Mouse (Mus musculus): ENCODE measurements at regions not wholly inside any gene's neighbourhood (a gene's known extent, or its start where the extent isn't known, plus 50 kb on each side); places are given as distances from the start of the nearest gene placed in this dataset.

DNA sequence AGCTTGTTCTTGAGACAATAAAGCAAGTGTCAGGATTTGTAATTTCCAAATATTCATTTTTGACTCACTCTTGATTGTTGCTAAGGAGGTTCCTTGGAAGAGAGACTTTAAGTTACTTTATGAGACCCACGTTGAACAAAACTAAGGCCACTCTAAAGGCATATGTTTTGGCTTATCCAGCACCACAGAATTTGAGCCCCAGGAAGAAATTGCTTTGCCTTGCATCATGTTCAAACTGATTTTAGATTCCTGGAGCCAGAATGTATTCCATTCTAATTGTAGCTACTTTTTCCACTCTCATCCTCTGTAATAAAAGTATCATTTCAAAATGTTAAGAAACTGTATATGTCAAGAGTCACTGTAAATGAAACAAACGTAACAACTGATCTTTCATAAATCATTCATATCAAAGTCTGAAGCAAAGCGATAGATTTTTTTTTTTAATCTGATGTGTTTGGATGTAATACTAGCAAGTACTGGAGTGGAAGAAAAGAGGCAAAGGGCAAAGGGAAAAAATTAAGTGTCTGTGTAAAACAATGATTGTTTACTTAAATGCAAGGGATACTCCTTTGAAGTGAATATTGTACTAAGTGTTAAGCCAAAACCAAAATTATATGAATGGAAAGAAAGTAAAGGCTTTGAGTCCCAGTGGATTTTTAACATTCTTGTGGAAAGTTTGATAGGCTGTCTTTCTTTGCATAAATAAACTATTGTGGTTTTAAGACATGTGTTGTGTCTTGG is 301.7 kb upstream of the Mef2c start:
- Histone ChIP-seq H3K9me3 (ENCODE audit: control insufficient read depth, low read length) (no peaks in the 10 kb centered on the region), H3K36me3 (ENCODE audit: control insufficient read depth, insufficient read depth, low read length) (no peaks in the 10 kb centered on the region), H3K27ac (ENCODE audit: low read depth, low read length) (no peak overlapping the region), H3K4me3 (ENCODE audit: low read depth, low read length) (no peak overlapping the region), H3K4me1 (ENCODE audit: control insufficient read depth, insufficient read depth, low read length) (no peaks in the 10 kb centered on the region), H3K9ac (replicated peaks; ENCODE audit: low read depth, low read length) (no peak overlapping the region), H3K27me3 (ENCODE audit: control insufficient read depth, insufficient read depth, low read length) (no peaks in the 10 kb centered on the region), H3K4me2 (ENCODE audit: low read depth, low read length) (no peak overlapping the region)
- WGBS: 82% methylated on average over 3 of the region's 3 CpGs
- no peak for ATAC-seq (ENCODE audit: low read depth)

DNA sequence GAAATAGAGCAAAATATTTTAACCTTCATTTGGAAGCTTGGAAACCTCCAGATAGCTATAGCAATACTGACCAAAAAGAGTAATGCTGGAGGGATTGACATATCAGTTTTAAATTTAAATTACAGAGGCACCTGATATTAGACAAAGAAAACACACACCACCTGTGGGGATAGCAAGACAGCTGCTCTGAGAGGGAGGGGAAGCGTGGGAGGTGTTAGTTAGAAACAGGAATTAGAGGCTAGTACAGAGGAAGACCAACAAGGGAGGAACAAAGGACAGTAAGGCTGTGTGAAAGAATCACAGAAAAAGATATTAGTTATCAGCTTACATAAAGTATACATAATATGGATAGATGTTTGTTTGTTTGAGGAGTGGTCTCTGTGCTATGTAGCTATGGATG is 297.2 kb upstream of the Mef2c start:
- H3K4me1 ChIP-seq (ENCODE audit: control insufficient read depth, insufficient read depth, low read length): no peaks in the 10 kb centered on the region
- H3K27ac ChIP-seq (ENCODE audit: low read depth, low read length): no peak overlapping the region
- H3K36me3 ChIP-seq (ENCODE audit: control insufficient read depth, insufficient read depth, low read length): no peaks in the 10 kb centered on the region
- H3K4me3 ChIP-seq (ENCODE audit: low read depth, low read length): no peak overlapping the region
- H3K9me3 ChIP-seq (ENCODE audit: control insufficient read depth, low read length): no peaks in the 10 kb centered on the region
- no peak overlapping the region for H3K9ac ChIP-seq (replicated peaks; ENCODE audit: low read depth, low read length)
- no peaks in the 10 kb centered on the region for H3K27me3 ChIP-seq (ENCODE audit: control insufficient read depth, insufficient read depth, low read length)
- ATAC-seq (ENCODE audit: low read depth): no peak
- WGBS: 88% methylated on average over 1 of the region's 1 CpGs
- H3K4me2 ChIP-seq (ENCODE audit: low read depth, low read length): no peak overlapping the region

DNA sequence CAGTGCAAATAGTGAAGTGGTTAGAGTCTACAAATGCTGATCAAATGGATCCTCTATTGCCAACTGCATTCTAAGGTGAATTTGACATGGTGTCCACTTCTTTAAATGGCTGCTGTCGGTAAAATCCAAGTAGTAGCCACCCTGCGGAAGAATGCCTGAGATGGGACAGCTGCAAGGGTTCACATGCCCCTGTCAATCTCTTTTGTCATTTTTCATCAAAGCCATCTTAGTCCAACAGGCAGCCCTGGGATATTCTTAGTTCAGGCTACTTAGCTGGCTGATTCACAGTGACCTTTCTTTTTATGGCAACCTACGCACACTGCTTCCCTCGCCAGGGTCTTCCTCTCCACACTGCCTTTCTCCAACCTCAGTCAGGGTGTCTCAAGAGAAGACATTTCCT is 296.3 kb upstream of the Mef2c start:
- H3K9me3 ChIP-seq (ENCODE audit: control insufficient read depth, low read length): no peaks in the 10 kb centered on the region
- 91% methylated on average over 4 of the region's 4 CpGs for WGBS
- H3K9ac ChIP-seq (replicated peaks; ENCODE audit: low read depth, low read length): no peak overlapping the region
- H3K4me3 ChIP-seq (ENCODE audit: low read depth, low read length): no peak overlapping the region
- H3K4me2 ChIP-seq (ENCODE audit: low read depth, low read length): no peak overlapping the region
- H3K27me3 ChIP-seq (ENCODE audit: control insufficient read depth, insufficient read depth, low read length): no peaks in the 10 kb centered on the region
- H3K36me3 ChIP-seq (ENCODE audit: control insufficient read depth, insufficient read depth, low read length): no peaks in the 10 kb centered on the region
- H3K4me1 ChIP-seq (ENCODE audit: control insufficient read depth, insufficient read depth, low read length): no peaks in the 10 kb centered on the region
- ATAC-seq (ENCODE audit: low read depth): no peak
- no peak overlapping the region for H3K27ac ChIP-seq (ENCODE audit: low read depth, low read length)

DNA sequence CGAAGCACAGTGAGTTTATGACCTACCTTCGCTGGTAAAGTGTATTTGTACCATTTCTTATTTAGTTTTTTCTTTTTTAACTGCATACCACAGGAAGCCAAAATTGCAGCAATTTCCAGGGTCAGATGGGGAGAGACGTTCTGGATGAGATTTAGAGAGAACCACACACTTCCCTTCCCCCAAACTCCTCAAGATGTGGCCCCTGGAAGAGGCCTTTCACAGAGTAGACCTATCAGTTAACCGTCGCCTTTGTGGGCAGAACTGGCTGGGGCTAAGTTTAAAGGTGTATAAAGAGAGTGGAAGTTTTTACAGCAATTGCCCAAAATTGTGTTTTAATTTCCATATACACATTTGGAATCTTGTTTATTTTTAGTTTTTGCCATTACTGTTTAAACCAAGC is 295.7 kb upstream of the Mef2c start:
- Histone ChIP-seq H3K4me3 (ENCODE audit: low read depth, low read length) (no peak overlapping the region), H3K9ac (replicated peaks; ENCODE audit: low read depth, low read length) (no peak overlapping the region), H3K36me3 (ENCODE audit: control insufficient read depth, insufficient read depth, low read length) (no peaks in the 10 kb centered on the region), H3K4me2 (ENCODE audit: low read depth, low read length) (no peak overlapping the region), H3K4me1 (ENCODE audit: control insufficient read depth, insufficient read depth, low read length) (no peaks in the 10 kb centered on the region), H3K27me3 (ENCODE audit: control insufficient read depth, insufficient read depth, low read length) (no peaks in the 10 kb centered on the region), H3K9me3 (ENCODE audit: control insufficient read depth, low read length) (no peaks in the 10 kb centered on the region), H3K27ac (ENCODE audit: low read depth, low read length) (no peak overlapping the region)
- WGBS: 88% methylated on average over 5 of the region's 5 CpGs
- ATAC-seq (ENCODE audit: low read depth): no peak

DNA sequence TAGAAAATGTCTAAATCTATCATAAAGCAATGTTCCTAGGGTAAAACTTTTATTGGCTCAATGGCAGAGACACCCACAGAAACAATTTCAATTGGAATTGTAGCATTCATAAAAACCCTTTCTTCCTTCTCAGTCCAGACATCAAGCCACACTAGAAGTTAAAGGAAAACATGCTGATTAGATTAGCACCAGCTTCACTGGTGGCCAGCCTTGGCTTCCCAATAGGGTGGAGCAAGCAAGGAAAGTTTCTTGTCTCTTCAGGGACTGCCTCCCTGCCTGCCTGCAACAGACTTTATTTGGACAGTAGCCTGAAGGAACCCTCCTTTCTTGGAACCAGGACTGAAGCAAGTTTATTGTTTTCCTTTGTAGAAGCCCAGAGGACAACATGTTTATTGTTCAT is 289.0 kb upstream of the Mef2c start:
- Histone ChIP-seq H3K4me3 (ENCODE audit: low read depth, low read length) (no peak overlapping the region), H3K27ac (ENCODE audit: low read depth, low read length) (no peak overlapping the region), H3K27me3 (ENCODE audit: control insufficient read depth, insufficient read depth, low read length) (no peaks in the 10 kb centered on the region), H3K9ac (replicated peaks; ENCODE audit: low read depth, low read length) (no peak overlapping the region), H3K4me2 (ENCODE audit: low read depth, low read length) (no peak overlapping the region), H3K4me1 (ENCODE audit: control insufficient read depth, insufficient read depth, low read length) (no peaks in the 10 kb centered on the region), H3K9me3 (ENCODE audit: control insufficient read depth, low read length) (no peaks in the 10 kb centered on the region), H3K36me3 (ENCODE audit: control insufficient read depth, insufficient read depth, low read length) (no peaks in the 10 kb centered on the region)
- ATAC-seq (ENCODE audit: low read depth): no peak

DNA sequence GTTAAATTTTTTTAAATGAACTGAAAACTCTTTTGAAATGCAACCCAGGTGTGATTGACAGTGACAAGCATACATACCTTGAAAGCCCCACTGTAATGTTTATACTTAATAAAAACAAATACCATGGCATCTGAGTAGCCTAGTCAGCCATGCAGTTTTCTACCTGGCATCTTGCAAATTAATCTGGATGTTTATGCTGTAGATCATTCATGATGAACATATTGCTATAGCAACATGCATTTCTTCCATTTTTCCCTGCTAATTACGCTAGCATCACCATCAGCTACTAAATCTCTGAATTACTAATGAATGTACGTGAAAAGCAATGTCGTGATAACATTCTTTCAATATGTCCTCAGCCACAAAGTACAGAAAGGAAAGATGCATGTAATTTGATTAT is 287.4 kb upstream of the Mef2c start:
- H3K9ac ChIP-seq (replicated peaks; ENCODE audit: low read depth, low read length): no peak overlapping the region
- no peak for ATAC-seq (ENCODE audit: low read depth)
- H3K9me3 ChIP-seq (ENCODE audit: control insufficient read depth, low read length): no peaks in the 10 kb centered on the region
- no peaks in the 10 kb centered on the region for H3K4me1 ChIP-seq (ENCODE audit: control insufficient read depth, insufficient read depth, low read length)
- H3K27me3 ChIP-seq (ENCODE audit: control insufficient read depth, insufficient read depth, low read length): no peaks in the 10 kb centered on the region
- H3K36me3 ChIP-seq (ENCODE audit: control insufficient read depth, insufficient read depth, low read length): no peaks in the 10 kb centered on the region
- no peak overlapping the region for H3K4me2 ChIP-seq (ENCODE audit: low read depth, low read length)
- no peak overlapping the region for H3K27ac ChIP-seq (ENCODE audit: low read depth, low read length)
- no peak overlapping the region for H3K4me3 ChIP-seq (ENCODE audit: low read depth, low read length)
- WGBS: 72% methylated on average over 3 of the region's 3 CpGs

DNA sequence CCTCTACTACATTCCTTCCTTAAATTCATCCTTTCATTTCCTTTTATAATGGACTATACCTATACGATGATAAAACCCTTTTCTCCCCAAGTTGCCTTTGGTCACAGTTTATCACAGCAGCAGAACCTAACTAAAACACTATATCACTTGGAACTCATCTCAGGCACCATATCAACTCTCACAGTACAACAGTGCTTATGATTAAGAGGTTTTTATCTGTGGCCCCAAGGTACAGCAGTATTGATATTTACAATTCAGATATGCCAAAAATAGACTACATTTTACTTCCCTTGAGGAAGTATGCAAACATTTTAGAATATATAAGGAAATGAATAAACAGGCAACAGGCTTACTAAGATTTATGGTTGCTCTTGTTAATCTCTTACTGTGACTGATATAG is 251.4 kb upstream of the Mef2c start:
- Histone ChIP-seq H3K27ac (ENCODE audit: low read depth, low read length) (no peak overlapping the region), H3K4me2 (ENCODE audit: low read depth, low read length) (no peak overlapping the region), H3K9ac (replicated peaks; ENCODE audit: low read depth, low read length) (no peak overlapping the region), H3K9me3 (ENCODE audit: control insufficient read depth, low read length) (no peaks in the 10 kb centered on the region), H3K4me3 (ENCODE audit: low read depth, low read length) (no peak overlapping the region), H3K27me3 (ENCODE audit: control insufficient read depth, insufficient read depth, low read length) (no peaks in the 10 kb centered on the region), H3K36me3 (ENCODE audit: control insufficient read depth, insufficient read depth, low read length) (no peaks in the 10 kb centered on the region), H3K4me1 (ENCODE audit: control insufficient read depth, insufficient read depth, low read length) (no peaks in the 10 kb centered on the region)
- WGBS: 93% methylated on average over 1 of the region's 1 CpGs
- no peak for ATAC-seq (ENCODE audit: low read depth)

DNA sequence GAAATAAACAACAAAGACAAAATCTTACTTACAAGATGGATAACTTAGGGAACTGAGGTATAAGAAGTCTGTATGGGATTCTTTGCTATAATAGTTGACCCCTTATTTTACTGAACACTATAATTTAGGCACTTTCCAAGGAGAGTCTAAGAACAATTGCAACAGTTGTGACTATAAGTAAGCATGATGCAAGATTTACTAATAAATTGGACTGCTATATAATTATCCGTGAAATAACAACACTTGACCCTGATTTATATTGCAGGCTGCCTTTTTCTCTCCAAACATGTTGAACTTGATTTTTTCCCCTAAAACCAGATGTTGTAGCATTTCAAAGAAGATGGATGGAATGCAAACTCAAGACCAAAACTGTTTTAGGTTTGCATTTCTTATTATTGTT is 237.2 kb upstream of the Mef2c start:
- Histone ChIP-seq H3K4me1 (ENCODE audit: control insufficient read depth, insufficient read depth, low read length) (no peaks in the 10 kb centered on the region), H3K9me3 (ENCODE audit: control insufficient read depth, low read length) (no peaks in the 10 kb centered on the region), H3K9ac (replicated peaks; ENCODE audit: low read depth, low read length) (no peak overlapping the region), H3K27me3 (ENCODE audit: control insufficient read depth, insufficient read depth, low read length) (no peaks in the 10 kb centered on the region), H3K27ac (ENCODE audit: low read depth, low read length) (no peak overlapping the region), H3K4me2 (ENCODE audit: low read depth, low read length) (no peak overlapping the region), H3K4me3 (ENCODE audit: low read depth, low read length) (no peak overlapping the region), H3K36me3 (ENCODE audit: control insufficient read depth, insufficient read depth, low read length) (no peaks in the 10 kb centered on the region)
- ATAC-seq (ENCODE audit: low read depth): no peak
- 81% methylated on average over 1 of the region's 1 CpGs for WGBS

DNA sequence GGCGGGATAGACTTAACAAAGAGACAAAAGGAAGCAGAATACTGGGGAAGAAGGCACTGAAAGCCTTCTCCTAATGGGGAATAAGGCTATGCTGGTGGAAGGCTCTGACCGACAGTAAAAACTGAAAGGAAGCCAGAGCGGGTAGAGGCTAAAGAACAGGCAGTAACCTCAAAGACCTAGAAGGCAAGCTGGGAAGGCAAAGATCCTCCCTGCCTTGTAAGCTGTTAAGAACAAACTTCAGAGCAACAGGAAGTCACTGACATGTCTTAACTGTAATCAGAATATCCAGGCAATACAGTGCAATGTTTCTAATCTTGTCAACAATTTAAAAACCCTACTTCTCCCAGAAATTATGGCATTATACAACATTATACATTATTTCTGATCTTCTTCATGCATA is 235.2 kb upstream of the Mef2c start:
- no peaks in the 10 kb centered on the region for H3K9me3 ChIP-seq (ENCODE audit: control insufficient read depth, low read length)
- H3K4me1 ChIP-seq (ENCODE audit: control insufficient read depth, insufficient read depth, low read length): no peaks in the 10 kb centered on the region
- H3K4me3 ChIP-seq (ENCODE audit: low read depth, low read length): no peak overlapping the region
- no peaks in the 10 kb centered on the region for H3K27me3 ChIP-seq (ENCODE audit: control insufficient read depth, insufficient read depth, low read length)
- no peak overlapping the region for H3K9ac ChIP-seq (replicated peaks; ENCODE audit: low read depth, low read length)
- ATAC-seq (ENCODE audit: low read depth): no peak
- H3K4me2 ChIP-seq (ENCODE audit: low read depth, low read length): no peak overlapping the region
- H3K27ac ChIP-seq (ENCODE audit: low read depth, low read length): no peak overlapping the region
- H3K36me3 ChIP-seq (ENCODE audit: control insufficient read depth, insufficient read depth, low read length): no peaks in the 10 kb centered on the region
- 88% methylated on average over 3 of the region's 3 CpGs for WGBS

All from neural tube, embryonic 14.5 days (tissue).